Mouse (Mus musculus) brain, embryonic 14.5 days (tissue): ENCODE measurements at regions not wholly inside any gene's neighbourhood (a gene's known extent, or its start where the extent isn't known, plus 50 kb on each side); places are given as distances from the start of the nearest gene placed in this dataset.

Experiments used
- CTCF ChIP-seq: fragments of 200-500 bp; IDR thresholded peaks from 2 replicates; pipeline ENCODE4 v1.5.1; 2012; ENCODE audit warnings: inconsistent platforms, mild to moderate bottlenecking, moderate library complexity, borderline replicate concordance; ENCODE audit not compliant: insufficient read depth, insufficient read length; ENCODE audit errors: extremely low read depth
- POLR2A ChIP-seq: fragments of 200-500 bp; IDR thresholded peaks from 2 replicates; pipeline ENCODE4 v1.6.1; 2012; ENCODE audit warnings: mild to moderate bottlenecking, inconsistent platforms, borderline replicate concordance; ENCODE audit not compliant: poor library complexity, insufficient read depth, insufficient read length, severe bottlenecking; ENCODE audit errors: extremely low read depth

DNA sequence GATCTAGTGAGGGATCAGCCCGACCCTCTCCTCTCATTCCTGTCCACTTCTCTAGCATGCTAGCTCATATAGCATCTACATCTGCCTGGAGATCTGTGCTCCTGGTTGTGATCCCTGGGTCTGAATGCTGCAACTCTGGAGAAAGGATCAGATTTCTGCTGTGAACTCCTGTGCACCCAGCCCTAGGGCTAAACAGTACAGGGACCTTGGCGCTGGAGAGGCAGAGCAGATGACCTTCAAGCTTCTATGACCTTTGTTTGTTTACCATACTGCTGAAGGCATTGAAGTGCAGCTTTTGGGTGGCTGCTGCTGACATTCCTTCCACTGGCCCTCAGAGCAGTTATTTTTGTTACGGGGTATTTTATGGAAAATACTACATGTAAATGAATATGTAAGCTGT lies 337.4 kb downstream of the Lmx1a start:
- TF ChIP-seq CTCF (no peak), POLR2A (no peak)
